Mouse (Mus musculus) bone marrow macrophage, adult 2 months (primary cell): Measurements from ENCODE around the gene Fxn.

Source experiments
- CTCF ChIP-seq: IDR thresholded peaks from 2 replicates; pipeline ENCODE4 v1.5.1; 2012; ENCODE audit warnings: low read depth, mild to moderate bottlenecking, low read length, moderate library complexity
- POLR2A ChIP-seq: IDR thresholded peaks from 2 replicates; pipeline ENCODE4 v1.6.1; 2012; ENCODE audit warnings: mild to moderate bottlenecking, low read depth, low read length, borderline replicate concordance

DNA sequence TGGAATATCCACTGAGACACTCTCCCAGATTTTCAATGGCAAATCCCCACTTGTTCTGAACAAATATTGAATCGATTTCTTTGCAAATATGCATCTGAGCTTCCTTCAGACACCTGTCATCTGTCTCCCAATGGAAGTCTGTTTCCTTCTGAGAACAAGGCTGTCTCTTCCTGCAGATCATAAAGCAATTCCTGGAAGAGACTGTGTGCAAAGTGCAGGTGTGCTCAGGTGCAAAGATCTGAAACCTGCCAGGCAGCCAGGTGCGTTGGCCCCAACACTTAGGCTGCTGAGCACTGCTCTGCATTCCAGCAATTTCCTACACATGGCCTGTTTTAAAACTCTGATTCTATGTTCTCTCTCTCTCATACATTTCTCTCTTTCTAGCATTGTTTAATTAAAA is 37.3 kb upstream of the Fxn start:
- no peak for TF ChIP-seq CTCF
- no peak for TF ChIP-seq POLR2A
